Mouse (Mus musculus) heart, postnatal 10 days (tissue): Measurements from ENCODE around the gene Zfp239. TPM values are rescaled to one million over a fixed set of nuclear protein-coding genes. Genes with fewer than 3 reads are reported as not detected.

Experiments used
- total RNA-seq, 2 experiments: library from RNA; stranded (reverse); gene quantifications; 2 replicates each; pipeline ENCODE4 v1.2.3; 2021

Zfp239 gene
- total RNA-seq, 2 experiments from 2014 or later: 0.41 to 0.57 TPM

Other genes starting within 250 kb of the Zfp239 start
- gene Zfp637, start 20.9 kb upstream of the Zfp239 start, total RNA-seq: 10 to 100 TPM; 33.0 to 45.2 TPM
- gene Hnrnpf, start 38.2 kb downstream of the Zfp239 start, total RNA-seq: 100 to 1,000 TPM; 351 to 364 TPM
- not detected for gene Fxyd4, start 75.6 kb downstream of the Zfp239 start, total RNA-seq
- under 1 TPM; 0.10 to 0.37 TPM for gene Rasgef1a, start 149.3 kb downstream of the Zfp239 start, total RNA-seq